Mouse (Mus musculus) frontal cortex, adult 2 months (tissue): ENCODE measurements around the gene Rbm42. TPM values are rescaled to one million over a fixed set of nuclear protein-coding genes. Genes with fewer than 3 reads are reported as not detected.

ENCODE experiments used
- DNase-seq, 2 experiments: peaks; one replicate each; pipeline ENCODE4 v3.0.0; 2022; ENCODE audit warnings: low spot score in 1 of 2; ENCODE audit errors: extremely low spot score in 1 of 2
- polyA plus RNA-seq: library from polyadenylated mRNA; depleted of rRNA; stranded (reverse); fragments of >200 nt; gene quantifications from 2 replicates; pipeline ENCODE4 v1.2.3, GENCODE M21; 2012

The Rbm42 gene
- polyA plus RNA-seq, 1 experiment: 59.7 TPM

- peak in 1 of 2 experiments; percentile 45 for DNase-seq
These were observed 30.9 kb downstream of the Rbm42 start for GRCm38 (mm10) chr7:30619202-30619601.

- DNase-seq: no peak
These were observed 31.5 kb downstream of the Rbm42 start for GRCm38 (mm10) chr7:30618658-30619057.

GRCm38 (mm10) chr7:30615049-30615760 lies 34.9 kb downstream of the Rbm42 start:
- DNase-seq: no peak

- DNase-seq: no peak
These were observed 35.7 kb downstream of the Rbm42 start for GRCm38 (mm10) chr7:30614454-30614853.

DNA sequence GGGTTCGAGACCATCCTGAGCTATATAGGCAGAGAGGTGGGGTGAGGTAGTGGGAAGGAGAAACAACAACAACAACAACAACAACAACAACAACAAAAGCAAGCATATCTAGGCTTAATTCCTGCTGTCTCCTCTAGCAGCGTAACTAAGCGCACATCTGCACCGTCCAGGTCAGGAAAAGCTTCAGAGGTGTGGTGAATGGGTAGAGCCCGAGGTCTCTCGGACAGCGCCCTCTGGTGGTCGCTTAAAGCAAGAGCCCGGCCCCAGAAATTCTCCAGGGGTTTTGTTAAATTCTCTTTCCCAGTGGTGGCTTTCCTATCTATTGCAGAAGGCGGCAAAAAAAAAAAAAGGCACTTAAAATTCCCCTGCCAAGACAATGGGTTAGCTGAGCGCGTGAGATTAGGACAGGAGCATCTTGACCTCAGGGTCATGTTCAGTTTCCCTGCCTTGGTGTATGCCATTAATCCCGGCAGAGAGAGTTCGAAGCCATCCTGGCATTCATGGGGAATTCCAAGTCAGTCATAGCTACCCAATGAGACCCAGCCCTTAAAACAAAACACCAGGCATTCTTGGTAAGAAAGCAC lies 36.5 kb downstream of the Rbm42 start:
- DNase-seq: peak in 1 of 2 experiments; percentile 67

GRCm38 (mm10) chr7:30612654-30613402 lies 37.3 kb downstream of the Rbm42 start, which contains the start of gene Upk1a:
Upk1a (minus strand) TSS chr7:30612847.
- no peak for DNase-seq

DNA sequence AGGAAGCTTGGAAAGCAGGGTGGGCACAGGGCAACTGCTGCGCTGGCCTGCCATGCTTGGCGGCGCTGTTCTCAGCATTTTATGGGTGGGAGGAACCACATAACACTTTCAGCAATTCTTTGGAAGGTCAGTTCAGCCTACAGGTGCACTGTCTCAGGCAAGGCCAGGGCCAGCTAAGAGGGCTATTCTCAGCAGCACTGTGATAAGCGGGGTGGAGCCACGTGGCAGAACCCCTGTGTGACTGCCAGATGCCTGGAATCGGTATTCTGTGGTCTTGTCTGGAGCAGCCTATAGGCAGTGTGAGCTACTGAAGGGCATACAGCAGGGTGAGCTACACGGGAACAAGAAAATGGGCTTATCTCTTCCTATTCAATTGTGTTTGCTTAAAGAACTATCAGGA lies 40.1 kb downstream of the Rbm42 start:
- no peak for DNase-seq

DNA sequence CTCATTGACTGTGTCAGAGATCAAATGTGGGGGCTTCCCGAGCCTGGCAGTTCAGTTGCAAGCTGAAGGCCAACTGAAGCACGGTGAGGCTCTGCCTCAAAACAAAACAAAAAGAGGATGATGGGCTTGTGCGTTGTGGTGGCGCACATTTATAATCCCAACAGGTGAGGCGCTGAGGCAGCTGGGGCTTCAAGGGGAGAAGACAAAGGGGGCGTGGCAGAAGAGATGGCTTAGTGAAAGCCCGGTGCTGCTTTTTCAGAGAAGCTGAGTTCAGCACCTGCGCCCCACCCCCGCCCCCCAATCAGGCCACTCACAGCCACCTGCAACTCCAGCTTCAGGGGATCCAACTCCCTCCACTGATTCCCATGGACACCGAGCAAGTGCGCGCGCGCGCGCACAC lies 41.6 kb downstream of the Rbm42 start:
- DNase-seq: no peak

- DNase-seq: peak in 1 of 2 experiments; percentile 55
These were observed 42.3 kb downstream of the Rbm42 start for GRCm38 (mm10) chr7:30607706-30608309.

DNA sequence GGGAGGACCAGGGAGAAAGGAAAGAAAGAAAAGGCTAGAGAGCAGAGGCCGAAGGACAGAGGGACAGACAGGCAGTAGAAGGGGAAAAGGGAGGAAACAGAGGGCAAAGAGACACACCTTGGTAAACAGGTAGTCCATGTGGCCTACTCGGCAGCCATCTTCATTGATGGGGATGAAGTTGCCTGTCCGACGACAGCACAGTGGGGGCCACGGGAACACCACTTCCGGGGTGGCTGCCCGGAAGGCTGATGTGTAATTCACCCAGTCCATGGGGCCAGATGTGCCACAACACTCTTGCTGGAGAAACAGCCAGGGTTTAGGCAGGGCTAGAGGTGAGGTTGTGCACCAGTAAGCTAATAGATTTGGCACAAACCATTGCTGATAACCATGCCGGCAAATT lies 45.2 kb downstream of the Rbm42 start:
- DNase-seq: no peak

DNA sequence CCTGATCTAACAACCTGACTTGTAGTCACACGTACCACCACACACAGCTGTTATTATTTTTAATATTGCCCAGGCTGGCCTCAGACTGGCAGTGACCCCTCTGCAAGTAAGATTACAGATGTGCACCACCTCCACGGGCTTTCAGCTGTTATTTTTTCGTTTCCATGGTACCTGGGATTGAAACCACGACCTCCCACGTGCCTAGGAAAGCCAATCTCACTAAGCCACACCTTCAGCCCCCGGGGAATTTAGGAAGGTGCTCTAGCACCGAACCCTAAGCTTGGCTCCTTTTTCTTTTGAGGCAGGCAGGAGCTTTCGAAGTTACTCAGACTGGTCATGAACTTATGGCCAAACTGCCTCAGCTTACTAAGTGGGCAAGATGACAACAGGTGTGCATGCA lies 45.7 kb downstream of the Rbm42 start:
- no peak for DNase-seq

DNA sequence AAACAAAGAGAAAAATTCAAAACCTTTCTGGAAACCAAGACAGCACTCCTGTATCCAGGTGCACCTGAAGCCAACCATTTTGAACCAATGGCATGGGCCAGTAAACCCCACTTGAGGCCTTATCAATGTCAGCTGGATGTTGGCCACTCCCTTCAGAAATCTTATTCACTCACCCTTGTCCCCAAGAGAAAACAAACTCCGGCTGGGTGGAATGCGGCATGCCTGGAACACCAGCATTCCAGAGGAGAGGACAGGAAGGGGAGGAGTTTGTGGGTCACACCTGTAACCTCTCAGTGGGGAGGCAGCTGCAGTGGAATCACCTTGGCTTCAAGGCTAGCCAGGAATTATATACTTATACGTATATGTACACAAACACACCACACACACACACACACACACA lies 47.5 kb downstream of the Rbm42 start:
- no peak for DNase-seq

GRCm38 (mm10) chr7:30600651-30601050 lies 49.5 kb downstream of the Rbm42 start:
- no peak for DNase-seq

GRCm38 (mm10) chr7:30599933-30600353 lies 50.2 kb downstream of the Rbm42 start:
- DNase-seq: peak; percentile 86 to 93

DNA sequence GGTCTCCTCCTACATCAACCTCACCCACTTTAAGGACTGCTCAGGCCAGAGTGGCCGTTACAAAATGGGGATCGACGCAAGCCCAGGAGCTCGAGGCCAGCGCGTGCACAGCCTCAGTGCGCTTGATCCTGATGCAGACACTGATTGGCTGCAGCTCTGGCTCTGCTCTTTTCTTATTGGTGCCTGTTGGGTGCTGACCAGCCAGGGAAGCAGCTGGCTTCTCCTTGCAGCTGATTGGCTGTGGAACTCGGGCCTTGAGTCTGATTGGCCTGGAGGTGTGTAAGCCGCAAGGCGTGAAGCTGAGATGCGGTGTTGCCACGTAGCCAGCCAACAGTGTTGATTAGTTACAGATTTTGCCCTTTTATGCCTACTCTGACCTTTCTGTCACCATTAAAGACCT lies 51.3 kb downstream of the Rbm42 start, which contains the start of gene Zbtb32:
Gene Zbtb32 (minus strand): TSS at position 124 of the 400 bp plus-strand sequence.
- no peak for DNase-seq

DNA sequence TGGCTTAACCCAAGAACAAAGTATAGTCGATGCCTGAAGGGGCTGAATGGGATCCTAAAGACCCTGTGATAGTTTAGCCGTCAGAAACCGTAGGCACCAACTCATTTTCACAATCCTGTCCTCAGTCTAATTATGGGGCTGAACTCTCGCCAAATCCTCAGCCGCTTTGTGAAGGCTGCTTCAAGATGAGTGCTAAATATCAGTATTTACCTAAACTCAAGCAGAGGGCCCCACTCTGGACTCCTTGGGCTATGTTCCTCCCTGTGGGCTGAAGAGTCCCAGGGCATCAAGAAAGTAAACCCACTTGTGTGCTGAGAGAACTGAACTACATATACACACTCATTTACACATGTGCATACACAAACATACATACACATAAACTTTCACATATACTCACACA lies 53.3 kb downstream of the Rbm42 start:
- no peak for DNase-seq

DNA sequence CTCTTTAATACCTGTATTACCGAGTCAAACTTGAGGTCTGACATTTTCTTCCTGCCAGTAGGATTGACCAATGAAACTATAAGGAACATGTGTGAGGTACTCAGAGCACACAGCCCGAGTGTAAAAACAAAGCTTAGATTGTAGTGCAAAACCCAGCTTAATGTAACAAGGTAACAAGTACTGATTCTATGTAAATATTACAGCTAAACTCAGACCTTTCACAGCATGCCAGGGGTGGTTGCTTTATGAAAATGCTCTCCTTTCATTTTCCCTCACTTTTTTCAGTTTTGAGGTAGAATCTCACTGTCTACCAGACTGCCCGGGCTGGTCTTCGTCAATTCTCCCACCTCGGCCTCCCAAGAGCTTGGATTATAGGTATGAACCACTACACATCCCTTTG lies 54.0 kb downstream of the Rbm42 start:
- no peak for DNase-seq

GRCm38 (mm10) chr7:30594510-30595024 lies 55.5 kb downstream of the Rbm42 start:
- DNase-seq: no peak

- no peak for DNase-seq
These were observed 56.3 kb downstream of the Rbm42 start for GRCm38 (mm10) chr7:30593579-30594509.
